Mouse (Mus musculus) large intestine, adult 2 months (tissue): ENCODE data around the gene Arl6ip4. TPM values are rescaled to one million over a fixed set of nuclear protein-coding genes. Genes with fewer than 3 reads are reported as not detected.

Experiments
- DNase-seq: peaks from one replicate; pipeline ENCODE4 v3.0.0-alpha.2; 2012; ENCODE audit warnings: low read depth, low spot score
- WGBS: fragments of 180-500 bp; shearing (Covaris S2); methylation state at CpG from one replicate; pipeline ENCODE4 v1.1.7; 2018; 5-methylcytosine and 5-hydroxymethylcytosine counted together
- polyA plus RNA-seq: library from polyadenylated mRNA; depleted of rRNA; stranded (reverse); fragments of >200 nt; gene quantifications from 2 replicates; pipeline ENCODE4 v1.2.3, GENCODE M21; 2012

The Arl6ip4 gene
- polyA plus RNA-seq, 1 experiment, result 25.5 TPM

DNA sequence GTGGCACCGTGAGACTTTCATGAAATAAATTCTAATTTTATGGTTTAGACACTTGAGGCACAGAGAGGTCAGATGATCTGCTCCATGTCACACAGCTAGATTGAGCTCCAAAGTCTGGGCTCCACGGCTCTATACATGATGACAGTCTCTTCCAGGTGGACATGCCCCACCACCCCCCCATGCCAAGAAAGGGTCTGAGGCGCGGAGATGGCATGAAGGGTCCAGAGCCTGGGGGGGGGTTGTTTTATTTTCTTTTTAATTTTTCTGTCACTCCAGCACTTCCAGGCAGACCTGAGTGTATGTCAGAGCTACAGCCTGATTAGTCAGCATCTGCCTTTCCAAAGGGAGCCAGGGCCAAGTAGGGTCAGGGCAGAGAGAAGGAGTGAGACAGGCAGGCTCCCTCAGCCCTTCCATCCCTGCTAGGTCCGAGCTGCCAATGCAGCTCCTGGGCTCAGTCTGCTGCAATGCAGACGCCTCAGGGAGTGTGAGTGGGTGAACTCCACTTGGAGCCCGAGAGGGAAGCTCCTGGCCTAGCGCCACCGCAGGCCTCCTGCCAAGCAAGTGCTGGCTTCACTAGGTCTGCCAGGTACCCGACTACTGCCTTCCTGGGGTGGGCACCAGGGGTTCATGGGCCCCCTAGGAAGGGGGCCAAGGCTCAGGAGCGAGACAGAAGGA, 22.6 kb upstream of the Arl6ip4 start:
- WGBS, result 62% methylated on average over 11 of the region's 11 CpGs
- no peak for DNase-seq

DNA sequence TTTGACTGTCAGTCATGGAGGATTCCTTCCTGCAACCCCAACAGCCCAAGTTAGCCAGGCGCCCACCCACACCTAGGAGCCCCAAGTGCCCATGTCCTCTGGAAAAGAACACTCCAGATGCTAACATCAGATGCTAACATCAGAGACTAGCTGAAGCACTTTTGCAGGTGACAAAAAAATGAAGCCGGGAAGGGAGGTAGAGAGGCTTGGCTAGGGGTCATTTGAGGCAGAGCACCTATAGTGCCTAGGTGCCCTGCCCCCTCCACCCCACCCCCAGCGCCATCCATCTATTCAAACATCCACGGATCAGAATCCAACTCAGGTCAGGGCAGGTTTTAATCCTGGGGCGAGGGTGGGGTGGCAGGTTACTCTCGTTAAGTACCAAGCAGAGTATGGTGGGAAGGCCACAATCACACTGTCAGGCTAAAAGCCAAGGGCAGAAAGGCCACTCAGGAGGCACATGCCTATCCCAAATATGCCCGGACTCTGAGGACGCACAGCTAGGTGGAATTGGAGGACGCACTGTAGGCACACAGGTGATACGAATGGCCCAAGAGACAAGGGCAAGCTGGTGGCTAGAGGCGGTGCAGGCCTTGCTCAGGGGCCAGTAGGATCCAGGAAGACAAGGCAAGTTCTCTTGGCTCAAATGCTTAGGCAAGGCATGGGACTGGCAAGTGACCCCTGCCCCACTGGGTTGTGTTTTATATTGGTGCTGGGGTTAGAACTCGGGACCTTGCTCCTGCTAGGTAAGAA, 21.9 kb upstream of the Arl6ip4 start:
- DNase-seq, result no peak
- 81% methylated on average over 12 of the region's 12 CpGs for WGBS

- WGBS, result 15% methylated on average over 19 of the region's 19 CpGs
- no peak for DNase-seq
Observed at GRCm38 (mm10) chr5:124095077-124095581, 20.8 kb upstream of the Arl6ip4 start.

DNA sequence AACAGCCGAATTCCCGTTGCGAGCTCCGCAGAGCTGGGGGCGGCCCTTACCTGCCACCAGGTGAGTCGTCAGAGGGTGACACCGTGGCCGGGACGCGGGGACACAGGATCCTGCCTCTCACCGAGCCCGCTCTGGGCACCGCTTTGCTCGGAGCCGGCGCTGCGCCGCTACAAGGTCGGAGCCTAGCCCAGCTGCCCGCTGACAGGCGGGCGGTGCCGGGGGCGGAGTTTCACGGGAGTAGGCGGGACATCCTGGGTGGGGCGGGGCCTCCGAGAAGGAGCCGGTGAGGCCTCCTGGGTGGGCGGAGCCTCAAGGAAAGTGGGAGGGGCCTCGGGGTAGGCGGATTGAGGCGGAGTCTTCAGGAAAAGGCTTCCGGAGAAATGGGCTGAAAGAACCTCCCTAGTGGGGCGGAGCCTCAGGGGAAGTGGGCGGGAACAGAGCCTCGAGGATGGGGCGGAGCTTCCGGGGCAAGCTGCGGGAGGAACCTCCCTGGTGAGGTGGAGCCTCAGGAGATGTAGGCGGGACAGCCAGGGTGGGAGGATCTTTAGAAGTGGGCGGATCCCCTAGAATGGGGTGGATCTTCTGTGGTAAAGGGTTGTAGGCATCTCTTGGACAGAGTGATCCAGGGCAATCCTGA, 20.2 kb upstream of the Arl6ip4 start, which contains the start of gene Abcb9:
Gene Abcb9, minus strand, starts transcription at position 203 of the 637 bp plus-strand sequence.
- 1% methylated on average over 42 of the region's 42 CpGs for WGBS
- DNase-seq, result peak; percentile 99

GRCm38 (mm10) chr5:124098923-124099322, 17.0 kb upstream of the Arl6ip4 start:
- DNase-seq, result no peak
- 75% methylated on average over 2 of the region's 2 CpGs for WGBS

DNA sequence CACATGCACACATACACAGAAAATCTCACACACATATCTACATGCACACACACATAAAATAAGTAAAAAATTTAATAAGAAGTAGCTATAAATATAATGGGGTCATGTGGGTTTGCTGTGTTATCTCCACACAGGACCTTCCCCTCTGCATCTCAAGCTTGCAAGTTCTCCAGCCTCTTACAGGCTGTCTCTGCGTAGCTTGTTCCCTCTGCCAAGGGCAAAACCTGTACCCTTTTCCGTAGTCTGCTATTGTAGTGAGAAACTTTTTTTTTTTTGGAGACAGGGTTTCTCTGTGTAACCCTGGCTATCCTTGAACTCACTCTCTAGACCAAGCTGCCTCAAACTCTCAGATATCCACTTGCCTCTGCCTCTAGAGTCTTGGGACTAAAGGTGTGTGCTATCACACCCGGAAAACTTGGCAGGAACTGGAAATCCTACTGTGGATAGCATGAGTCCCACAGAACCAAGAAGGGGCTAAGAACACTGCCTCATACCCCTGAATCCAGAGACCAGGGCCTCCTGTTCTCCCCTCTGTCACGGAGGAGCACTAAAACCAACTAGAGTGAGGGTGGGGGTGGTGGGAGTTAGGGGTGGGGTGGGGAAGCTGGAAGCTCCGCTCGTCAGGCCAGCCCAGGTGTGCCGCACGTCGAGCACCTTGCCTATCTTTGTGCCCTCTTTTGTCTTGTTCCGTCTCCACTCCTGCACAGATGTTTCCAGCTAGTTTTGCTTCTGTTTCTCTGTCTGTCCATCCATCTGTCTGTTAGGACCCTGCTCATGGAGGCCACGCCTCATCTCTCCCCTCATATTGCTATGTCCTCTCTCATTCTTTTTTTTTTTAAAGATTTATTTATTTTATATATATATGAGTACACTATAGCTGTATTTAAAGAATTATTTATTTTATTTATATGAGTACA, 15.5 kb upstream of the Arl6ip4 start:
- WGBS, result 88% methylated on average over 11 of the region's 11 CpGs
- no peak for DNase-seq

DNA sequence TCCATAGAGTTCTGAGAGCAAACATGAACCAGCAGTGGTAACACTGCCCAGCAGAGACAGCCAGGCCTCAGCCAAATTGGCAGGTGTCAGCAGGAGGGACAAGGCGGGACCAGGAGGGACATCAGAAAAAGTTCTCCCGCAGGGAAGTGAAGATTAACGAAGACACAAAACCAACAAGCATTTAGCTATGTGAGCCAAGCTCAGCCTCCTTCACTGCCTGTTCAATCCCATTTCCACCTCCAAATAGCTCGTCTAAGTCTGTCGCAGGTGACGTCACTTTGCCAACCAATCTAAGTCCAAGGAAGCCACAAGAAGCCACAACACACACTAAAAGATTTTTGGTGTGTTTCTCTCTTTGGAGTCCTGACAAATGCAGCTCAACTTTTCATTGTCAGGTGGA, 13.6 kb upstream of the Arl6ip4 start:
- 79% methylated on average over 6 of the region's 6 CpGs for WGBS
- DNase-seq, result no peak

GRCm38 (mm10) chr5:124103020-124103419, 12.9 kb upstream of the Arl6ip4 start:
- 84% methylated on average over 3 of the region's 3 CpGs for WGBS
- DNase-seq, result no peak

DNA sequence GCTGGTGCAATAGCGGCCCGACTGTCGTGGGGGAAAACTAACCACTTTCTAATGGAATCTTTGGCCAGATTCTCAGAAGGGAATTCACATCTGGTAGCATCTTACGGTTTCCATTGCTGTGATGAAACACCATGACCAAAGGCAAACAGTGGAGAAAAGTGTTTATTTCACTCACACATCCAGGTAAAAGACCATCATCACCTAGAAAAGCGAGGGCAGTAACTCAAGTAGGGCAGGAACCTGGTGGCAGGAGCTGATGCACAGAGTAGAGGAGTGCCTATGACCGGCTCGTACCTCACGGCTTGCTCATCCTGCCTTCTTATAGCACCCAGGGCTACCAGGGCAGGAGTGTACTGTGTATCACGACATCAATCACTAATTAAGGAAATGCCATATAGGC, 12.3 kb upstream of the Arl6ip4 start:
- WGBS, result 93% methylated on average over 9 of the region's 9 CpGs
- no peak for DNase-seq

DNA sequence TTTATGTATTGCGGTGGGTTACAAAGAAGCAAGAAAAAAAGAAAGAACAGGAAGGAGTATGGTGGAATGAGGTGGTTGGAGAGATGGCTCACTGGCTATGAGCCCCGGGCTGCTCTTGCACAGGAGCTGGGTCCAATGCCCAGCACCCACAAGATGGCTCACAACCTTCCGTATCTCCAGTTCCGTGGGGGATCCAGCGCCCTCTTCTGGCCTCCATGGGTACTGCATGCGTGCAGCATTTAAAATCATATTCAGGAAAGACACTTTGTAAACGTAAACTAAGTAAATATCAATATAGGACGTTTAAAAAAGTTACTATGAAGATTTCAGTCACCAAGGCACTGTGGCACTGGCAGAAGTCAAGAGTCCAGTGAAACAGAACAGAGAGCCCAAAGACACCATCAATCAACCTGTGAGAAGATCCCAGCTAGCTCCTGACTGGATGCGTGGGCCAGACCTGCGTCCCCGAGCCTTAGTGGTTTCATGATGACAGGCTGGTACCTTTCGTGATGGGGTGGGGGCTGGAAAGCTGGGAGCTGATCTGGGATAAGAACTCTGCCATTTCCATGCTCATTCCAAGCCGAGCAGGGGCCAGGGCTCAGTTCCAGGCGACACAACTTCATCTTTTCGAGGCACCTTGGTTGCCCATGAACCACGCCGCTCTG, 4.7 kb upstream of the Arl6ip4 start:
- DNase-seq, result no peak
- WGBS, result 18% methylated on average over 17 of the region's 17 CpGs

- under 1% methylated on average over 66 of the region's 66 CpGs for WGBS
- peak; percentile 78 for DNase-seq
Observed at GRCm38 (mm10) chr5:124111742-124112497, 4.0 kb upstream of the Arl6ip4 start, which contains the start of gene Ogfod2. Gene Ogfod2, plus strand, starts transcription at chr5:124112297.

DNA sequence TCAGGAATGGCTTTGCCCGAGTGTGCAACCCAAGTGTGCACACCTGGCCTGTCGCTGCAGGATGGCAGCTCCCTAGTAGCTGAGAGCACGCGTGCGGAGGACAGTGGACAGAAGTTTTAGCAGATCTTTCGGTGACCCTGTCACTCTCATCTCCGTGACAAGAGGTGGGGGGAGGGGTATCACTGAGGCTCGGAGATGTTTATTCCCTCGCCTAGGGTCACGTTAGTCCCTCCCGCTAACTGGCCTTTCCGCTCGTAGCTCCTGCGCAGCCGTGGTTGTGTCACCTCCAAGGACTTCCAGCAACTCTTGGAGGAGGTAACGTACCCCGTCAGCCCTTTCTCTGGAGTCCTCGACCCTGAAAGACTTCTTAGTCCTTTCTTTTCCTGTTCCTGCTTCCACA, 3.4 kb upstream of the Arl6ip4 start:
- no peak for DNase-seq
- WGBS, result under 1% methylated on average over 18 of the region's 18 CpGs

- 14% methylated on average over 14 of the region's 14 CpGs for WGBS
- DNase-seq, result no peak
Observed at GRCm38 (mm10) chr5:124113030-124113429, 2.9 kb upstream of the Arl6ip4 start.

GRCm38 (mm10) chr5:124114276-124115025, 1.4 kb upstream of the Arl6ip4 start:
- 95% methylated on average over 24 of the region's 24 CpGs for WGBS
- no peak for DNase-seq

DNA sequence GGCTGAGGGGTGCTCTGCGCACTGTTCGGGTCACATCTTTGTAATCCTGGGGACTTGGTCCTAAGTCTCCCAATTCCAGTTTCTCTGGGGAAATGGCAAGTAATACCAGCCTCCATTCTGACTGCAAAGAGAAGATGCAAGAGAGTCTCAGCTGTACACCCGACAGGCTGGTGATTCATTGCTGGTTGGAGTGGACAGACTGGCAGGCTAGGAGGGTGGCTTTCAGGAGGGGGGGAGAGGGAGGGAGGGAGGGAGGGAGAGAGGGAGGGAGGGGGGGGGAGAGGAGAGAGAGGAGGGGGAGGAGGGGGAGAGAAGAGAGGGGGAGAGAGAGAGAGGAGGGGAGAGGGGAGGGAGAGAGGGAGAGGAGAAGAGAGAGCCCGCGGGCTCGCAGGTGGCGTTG, 358 bp upstream of the Arl6ip4 start:
- 24% methylated on average over 7 of the region's 7 CpGs for WGBS
- DNase-seq, result no peak

GRCm38 (mm10) chr5:124119204-124119603, 3.3 kb downstream of the Arl6ip4 start:
- DNase-seq, result no peak
- WGBS, result 63% methylated on average over 5 of the region's 5 CpGs

DNA sequence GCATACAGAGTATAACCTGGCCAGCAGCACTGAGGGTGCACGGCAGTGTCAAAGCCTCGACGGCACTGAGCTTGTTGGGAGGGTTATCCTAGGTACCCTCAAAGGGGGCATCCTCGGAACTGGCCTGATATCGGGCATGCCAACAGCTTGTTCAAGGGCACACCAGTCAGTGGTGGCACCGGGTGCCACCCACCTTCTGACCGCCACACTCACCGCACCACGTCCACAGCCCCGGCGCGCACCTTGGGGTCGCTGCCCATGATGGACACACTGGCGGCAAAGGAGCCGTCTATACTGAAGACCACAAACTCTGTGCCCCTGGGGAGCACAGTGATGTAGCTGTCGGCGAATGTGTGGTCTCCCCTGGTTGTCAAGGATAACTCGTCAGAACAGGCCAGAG, 6.5 kb downstream of the Arl6ip4 start:
- 91% methylated on average over 18 of the region's 18 CpGs for WGBS
- DNase-seq, result no peak

DNA sequence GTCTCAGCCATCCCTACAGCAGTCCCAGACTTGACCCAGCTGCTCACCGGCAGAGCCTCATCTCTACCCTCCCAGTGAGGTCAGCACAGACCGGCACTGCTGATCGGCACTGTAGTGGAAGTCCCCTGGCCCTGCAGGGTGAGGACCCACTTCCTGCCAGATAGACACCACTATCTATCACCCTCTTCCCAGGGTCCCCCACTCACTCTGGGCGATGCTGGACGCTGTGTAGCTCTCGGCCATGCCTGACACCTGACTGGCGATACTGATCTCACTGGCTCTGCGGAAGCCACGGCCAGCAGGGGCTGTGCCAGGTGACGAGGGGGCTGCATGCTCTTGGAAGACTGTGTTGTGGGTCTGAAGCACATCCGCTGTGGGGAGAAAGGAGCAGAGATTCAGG, 9.2 kb downstream of the Arl6ip4 start:
- no peak for DNase-seq
- 90% methylated on average over 11 of the region's 11 CpGs for WGBS
